Mouse (Mus musculus): Measurements from ENCODE around the gene Dnajc28.
A peak's percentile ranks its signal among the peaks of the same experiment; 100 is the strongest.
"Not testable (repeated sequence)": the region's sequence is repeated elsewhere in the genome, so short reads cannot be mapped to it uniquely, and the experiment has no call there.

Dnajc28 gene

DNA sequence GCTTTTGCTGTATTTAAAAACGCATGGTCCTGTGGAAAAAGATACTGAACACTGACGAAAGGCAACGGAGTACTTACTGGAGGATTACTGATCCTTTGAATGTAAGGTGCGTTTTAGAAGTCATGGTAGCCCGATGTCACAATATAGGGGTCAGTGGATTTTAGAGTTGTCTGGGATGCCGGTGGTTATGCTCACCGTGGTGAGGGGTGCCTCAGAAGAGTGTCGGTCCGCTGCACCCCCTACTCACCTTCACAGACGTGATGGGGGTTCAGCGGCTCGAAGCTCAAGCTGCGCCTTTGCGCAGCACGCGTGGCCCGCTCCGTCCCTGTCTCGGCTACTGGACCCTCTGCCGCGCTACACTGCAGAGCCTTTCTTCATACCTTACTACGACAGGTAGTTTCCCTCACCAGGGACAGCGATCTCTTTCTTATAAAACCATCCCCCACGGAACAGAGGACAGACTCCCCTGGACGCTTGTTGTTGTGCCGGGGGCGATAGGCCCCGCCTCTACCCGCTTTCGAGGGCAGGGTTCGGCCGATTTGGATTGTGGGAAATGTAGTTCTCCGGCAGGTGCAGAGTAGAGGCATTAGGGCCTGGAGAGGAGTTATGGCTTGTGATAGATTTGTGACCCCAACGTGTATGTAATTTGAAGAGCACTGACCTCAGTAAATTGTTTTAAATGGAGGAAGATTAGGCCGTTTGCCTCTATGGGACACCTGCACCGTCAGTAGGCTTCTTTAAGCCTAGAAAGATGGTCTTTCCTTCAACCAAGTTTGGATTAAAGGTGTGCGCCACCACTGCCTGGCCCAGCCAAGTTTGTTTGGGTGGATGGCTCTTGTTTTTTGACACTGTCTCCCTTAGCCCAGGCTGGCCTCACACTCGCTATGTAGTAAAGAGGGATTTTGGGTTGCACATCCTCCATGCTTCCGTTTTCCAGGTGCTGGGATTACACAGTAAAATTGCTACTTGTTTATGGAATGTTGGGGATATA is at the start of gene Dnajc28:
Dnajc28 (minus strand) TSS at position 516 of the 991 bp plus-strand sequence.
- DNase-seq (ENCODE audit: low read depth, low spot score) = peak; percentile 72

DNA sequence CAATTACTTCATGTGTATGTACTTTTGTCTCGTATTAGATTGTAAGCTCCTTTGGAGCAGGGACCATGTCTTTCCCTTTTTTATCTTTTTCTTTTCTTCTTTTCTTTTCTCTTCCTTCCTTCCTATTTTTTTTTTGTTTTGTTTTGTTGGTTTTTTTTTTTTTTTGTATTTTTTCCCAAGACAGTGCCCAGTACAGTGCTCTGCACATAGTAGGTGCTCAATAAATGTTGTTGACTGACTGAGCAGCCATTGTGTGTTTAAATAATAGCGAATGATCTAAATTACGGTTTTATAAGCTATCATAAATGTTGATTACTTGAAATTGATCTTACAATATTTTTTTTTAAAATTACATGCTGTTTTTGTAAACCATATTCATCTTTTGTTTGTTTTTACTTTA is 45.0 kb upstream of the Dnajc28 start:
- no peak for DNase-seq (ENCODE audit: low read depth, low spot score)

DNA sequence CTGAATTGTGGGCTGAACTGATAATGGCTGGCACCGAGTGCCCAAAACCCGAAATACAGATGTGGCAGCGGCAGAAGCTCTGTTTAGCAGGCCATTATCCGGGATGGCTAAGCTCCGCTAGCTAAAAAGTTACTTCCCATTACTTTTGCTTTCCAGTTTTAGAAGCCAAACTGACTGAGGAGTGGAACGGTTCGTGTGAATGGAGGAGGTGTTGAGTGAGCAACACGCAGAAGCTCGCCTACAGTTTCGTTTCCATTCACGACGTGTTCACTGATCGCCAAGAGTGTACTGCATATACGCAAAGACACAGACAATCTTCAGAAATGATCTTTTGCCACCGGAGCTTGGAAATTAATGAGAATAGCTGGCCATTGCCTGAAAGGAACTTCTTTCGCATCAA is 43.5 kb upstream of the Dnajc28 start:
- DNase-seq (ENCODE audit: low read depth, low spot score) = no peak

DNA sequence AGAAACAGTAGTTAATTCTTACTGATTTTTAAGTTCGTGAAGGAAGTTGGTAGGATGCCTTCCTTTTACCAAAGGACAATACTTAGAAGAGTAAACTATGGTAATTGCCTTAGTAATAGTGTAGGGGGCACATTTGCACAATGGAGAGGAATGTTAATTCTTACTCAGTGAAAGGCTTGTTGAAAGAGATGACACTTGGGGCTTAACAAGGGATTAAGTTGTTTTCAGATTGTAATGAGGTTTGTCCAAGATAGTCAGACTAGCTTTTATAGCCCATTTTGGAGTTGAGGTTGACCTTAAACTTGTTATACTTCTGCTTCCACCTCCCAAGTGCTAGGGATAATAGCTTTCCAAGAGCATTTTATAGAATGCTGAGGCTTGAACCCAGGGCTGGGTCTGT is 42.6 kb upstream of the Dnajc28 start:
- DNase-seq (ENCODE audit: low read depth, low spot score) = no peak

DNA sequence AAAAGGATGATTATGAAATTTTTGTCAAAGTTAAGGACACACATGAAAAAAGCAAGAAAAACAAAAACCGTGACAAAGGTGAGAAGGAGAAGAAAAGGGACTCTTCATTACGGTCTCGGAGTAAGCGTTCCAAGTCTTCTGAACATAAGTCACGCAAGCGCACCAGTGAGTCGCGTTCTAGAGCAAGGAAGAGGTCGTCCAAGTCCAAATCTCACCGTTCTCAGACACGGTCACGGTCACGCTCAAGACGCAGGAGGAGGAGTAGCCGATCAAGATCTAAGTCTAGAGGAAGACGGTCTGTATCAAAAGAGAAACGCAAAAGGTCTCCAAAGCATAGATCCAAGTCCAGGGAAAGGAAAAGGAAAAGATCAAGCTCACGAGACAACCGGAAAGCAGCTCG is 41.0 kb upstream of the Dnajc28 start:
- no peak for DNase-seq (ENCODE audit: low read depth, low spot score)

DNA sequence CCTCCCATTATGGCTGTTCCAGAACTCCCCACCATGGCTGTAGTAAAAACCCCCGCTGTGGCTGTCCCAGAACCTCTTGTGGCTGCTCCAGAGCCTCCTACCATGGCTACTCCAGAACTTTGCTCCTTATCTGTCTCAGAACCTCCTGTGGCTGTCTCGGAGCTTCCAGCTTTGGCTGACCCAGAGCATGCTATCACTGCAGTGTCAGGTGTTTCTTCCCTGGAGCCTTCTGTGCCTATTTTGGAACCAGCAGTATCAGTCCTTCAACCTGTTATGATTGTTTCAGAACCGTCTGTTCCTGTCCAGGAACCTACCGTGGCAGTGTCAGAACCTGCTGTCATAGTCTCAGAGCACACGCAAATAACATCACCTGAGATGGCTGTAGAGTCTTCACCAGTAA is 39.6 kb upstream of the Dnajc28 start:
- DNase-seq (ENCODE audit: low read depth, low spot score) = no peak

DNA sequence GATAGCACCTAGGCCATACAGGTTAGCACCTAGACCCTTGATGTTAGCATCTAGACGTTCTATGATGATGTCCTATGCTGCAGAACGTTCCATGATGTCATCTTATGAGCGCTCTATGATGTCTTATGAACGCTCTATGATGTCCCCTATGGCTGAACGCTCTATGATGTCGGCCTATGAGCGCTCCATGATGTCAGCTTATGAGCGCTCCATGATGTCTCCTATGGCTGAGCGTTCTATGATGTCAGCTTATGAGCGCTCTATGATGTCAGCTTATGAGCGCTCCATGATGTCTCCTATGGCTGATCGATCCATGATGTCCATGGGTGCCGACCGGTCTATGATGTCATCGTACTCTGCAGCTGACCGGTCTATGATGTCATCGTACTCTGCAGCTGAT is 38.5 kb upstream of the Dnajc28 start:
- no peak for DNase-seq (ENCODE audit: low read depth, low spot score)

DNA sequence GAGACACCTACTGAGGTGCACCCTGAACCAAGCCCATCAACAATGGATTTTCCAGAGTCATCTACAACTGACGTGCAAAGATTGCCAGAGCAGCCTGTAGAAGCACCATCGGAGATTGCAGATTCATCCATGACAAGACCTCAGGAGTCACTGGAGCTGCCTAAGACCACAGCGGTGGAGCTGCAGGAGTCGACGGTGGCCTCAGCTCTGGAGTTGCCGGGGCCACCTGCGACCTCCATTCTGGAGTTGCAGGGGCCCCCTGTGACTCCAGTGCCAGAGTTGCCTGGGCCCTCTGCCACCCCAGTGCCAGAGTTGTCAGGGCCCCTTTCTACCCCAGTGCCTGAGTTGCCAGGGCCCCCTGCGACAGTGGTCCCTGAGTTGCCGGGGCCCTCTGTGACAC is 36.5 kb upstream of the Dnajc28 start:
- DNase-seq (ENCODE audit: low read depth, low spot score) = no peak

DNA sequence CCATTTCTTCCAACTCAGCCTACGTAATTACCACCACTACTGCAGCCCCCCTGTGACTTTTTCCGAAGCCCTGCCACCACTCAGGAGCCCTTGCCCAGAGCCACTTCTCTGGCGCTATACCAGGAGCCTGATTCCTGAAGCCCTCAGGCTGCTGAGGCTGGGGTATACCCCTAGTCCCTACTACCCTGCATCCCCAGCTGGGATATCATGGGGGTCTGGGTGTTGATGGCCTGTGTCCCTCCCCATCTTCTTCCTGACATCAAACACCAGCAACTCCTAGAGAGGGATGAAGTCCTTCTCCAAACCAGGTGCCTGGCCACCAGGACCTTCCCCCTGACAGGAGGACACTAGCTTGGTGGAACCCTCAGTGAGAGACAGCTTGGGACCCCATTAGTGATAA is 33.4 kb upstream of the Dnajc28 start:
- DNase-seq (ENCODE audit: low read depth, low spot score) = no peak

DNA sequence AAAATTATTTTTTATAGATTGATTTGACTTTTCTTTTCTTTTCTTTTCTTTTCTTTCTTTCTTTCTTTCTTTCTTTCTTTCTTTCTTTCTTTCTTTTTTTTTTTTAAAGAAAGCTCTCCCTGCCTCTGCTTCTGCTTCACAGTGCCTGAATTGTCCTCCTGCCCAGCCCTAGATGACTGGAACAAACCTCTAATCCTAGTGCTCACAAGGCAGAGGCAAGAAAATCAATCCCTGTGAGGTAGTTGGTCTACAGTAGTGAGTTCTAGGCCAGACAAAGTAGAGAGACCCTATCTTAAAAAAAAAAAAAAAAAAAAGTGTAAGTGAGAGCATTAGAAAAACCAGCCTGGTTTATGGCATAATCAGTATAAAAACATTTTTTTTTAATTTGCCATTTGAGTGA is 31.0 kb upstream of the Dnajc28 start:
- no peak for DNase-seq (ENCODE audit: low read depth, low spot score)

DNA sequence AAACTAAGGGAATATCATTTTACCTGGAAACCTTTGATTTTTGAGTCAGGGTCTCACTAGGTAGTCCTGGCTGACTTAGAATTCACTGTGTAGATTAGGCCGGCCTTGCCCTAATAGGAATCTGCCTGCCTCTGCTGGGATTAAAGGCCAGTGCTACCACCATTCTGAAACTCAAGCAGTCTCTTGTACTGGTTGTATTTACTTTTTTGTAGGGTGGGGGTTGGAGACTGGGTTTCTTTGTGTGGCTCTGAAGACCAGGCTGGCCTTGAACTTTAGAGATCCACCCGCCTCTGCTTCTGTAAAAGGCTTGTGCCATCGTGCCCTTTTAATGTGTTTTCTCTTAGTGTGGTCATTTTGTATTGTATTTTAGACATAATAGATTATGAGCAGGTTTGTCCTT is 30.4 kb upstream of the Dnajc28 start:
- no peak for DNase-seq (ENCODE audit: low read depth, low spot score)

DNA sequence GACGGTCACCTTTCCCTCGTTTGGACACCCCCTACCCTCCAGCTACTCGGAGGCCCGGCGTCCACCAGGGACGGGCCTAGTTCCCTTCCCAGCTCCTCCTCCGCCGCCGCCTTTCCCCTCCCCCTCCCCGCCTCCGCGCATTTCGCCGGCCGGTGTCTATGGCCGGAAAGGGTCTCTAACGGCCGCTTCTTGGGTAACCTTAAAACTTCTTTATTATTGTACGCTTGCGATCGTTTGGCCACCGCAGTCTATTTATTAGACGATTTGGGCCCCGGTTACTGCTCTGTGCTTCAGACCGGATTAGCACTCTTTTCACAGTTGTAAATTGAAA is 29.4 kb upstream of the Dnajc28 start:
- DNase-seq (ENCODE audit: low read depth, low spot score) = no peak

DNA sequence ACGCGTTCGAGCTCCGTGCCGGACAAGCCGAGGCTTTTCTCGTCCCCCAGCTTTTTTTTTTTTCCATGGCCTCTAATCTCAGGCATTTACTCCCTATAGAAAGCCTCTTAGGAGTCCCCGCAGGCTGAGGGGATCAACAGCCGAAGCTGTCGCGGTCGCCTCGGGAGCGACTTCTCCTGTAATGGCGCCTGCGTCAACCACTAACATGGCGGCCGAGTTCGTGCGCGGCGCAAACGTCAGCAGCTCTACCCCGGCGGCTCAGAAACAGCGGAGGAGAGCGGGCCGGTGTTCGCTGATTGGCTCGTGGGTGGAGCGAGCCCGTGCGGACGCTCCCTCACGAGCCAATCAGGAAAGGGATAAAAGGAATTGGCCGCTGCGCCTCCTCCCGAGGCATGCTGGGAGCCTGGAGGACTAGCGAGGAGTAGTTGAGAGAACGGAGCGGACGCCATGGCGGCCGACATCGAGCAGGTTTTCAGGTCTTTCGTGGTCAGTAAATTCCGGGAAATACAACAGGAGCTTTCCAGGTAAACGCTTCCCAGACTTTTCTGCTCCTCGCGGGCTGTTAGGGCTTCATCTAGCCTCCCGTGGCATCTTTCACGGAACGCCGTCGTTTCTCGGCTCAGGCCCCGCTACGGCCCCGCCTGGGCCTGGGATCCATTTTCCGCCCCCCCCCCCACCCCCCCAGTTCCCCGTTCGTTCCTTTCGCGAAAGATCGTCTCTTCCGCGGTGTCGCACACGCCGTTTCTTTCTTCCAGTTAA is 28.8 kb upstream of the Dnajc28 start, which contains the start of gene Son:
Son (plus strand) TSS at position 46 of the 759 bp plus-strand sequence.
- peak; percentile 95 for DNase-seq (ENCODE audit: low read depth, low spot score)

DNA sequence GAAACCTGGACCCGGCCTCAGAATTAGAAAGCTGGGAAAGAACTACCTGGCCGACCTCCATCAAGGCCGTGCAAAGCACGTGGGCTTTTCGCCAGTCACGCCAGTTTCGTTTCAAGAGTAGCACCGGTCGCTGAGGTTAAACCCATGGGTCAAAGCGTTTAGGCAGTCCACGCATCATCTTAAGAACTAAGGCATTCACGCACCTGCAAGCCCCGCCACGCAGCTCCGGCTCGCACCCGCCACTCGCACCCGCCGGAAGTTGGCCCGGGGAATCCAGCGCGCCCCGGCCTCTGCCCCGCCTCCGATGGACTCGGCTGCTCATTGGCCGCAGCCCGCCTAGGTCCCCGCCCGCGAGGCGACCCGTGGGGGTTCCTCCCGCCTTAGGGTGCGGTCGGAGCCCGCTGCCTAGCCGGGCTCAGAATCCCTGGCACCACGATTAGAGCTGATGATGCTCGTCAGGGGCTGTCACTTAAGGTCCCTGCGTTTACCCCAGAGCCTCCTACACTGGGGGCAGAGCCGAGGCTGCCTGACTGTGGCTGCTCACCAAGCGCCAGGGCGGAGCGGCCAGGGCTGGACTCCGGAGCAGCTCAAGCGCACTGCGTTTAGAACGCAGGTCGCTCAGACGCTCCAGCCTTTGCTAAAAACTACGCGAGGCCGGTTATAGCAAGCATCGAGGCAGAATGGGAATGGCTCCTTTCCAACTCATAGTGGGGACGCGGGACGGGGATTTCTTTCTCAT is 28.0 kb upstream of the Dnajc28 start, which contains the start of gene Gart:
Gart (minus strand) TSS at position 272 of the 739 bp plus-strand sequence.
- DNase-seq (ENCODE audit: low read depth, low spot score) = peak; percentile 78

DNA sequence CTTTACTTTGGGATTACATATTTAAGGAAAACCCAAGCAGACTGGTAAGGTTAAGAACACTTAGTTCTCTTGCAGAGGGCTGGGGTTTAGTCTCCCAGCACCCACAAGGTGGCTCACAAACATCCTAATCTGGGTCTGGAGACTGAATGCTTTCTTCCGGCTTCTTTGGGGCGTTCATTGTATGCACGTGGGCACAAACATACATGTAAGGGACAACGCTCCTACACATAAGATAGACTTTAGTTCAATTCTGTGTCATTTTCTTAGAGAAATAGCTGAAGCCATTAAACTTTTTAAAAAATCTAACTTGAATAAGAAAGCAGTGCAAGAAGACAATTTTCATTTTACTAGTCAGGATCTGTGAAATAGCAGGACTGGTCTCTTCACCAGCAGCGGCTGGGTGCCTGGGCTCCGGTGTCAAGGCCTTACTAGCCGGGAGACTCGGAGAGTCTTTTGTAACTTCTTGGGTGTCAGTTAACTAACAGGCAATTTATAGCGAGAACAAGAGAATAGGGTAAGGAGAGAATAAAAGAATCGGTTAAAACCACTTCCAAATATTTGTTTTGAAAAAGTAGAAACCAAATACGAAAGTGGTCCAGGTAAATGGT is 27.3 kb upstream of the Dnajc28 start:
- DNase-seq (ENCODE audit: low read depth, low spot score) = no peak

DNA sequence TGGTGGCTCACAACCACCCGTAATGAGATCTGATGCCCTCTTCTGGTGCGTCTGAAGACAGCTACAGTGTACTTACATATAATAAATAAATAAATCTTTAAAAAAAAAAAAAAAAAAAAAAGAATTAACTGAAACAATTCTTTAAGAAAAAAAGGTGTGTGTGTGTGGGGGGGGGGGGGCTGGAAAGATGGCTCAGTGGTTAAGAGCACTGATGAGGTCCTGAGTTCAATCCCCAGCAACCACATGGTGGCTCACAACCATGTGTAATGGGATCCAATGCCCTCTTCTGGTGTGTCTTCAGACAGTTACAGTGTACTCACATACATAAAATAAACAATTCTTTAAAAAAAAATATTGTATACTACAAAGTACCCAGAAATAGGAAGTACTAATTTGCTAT is 26.6 kb upstream of the Dnajc28 start:
- not testable (repeated sequence) for DNase-seq (ENCODE audit: low read depth, low spot score)

DNA sequence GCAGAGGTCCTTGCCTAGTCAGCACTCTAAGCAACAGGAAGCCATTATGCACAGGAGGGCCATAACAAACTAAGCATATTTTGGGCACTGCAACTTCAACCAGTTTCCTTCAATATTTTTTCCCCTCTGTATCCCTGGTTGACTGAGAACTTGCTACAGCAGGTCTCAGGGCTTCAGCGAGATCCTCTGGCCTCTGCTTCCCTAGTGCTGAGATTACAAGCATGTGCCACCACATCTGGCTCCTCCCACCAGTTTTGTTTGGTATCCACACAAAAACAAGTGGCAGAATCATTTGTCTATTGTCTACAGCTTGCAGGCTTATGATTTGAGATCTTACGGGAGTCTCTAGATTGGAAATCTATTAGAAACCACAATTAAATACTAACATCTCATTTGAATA is 26.1 kb upstream of the Dnajc28 start:
- no peak for DNase-seq (ENCODE audit: low read depth, low spot score)

DNA sequence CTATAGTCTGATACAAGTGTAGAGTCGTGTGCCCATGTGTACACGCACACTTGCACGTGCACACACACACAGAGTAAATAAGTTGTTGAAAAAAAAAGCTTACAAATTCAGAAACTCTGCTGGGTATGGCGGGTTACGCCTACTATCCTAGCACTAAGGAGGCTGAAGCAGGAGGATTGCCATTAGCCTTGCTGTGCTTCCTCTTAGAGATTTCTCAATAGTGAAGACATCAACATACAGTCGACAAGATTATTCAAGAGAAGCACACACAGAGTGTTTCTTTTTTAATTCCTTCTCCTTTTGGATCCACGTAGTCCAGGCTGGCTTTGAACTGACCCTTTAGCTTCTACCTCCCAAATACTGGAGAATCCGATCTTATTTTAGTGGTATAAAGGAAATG is 21.3 kb upstream of the Dnajc28 start:
- DNase-seq (ENCODE audit: low read depth, low spot score) = no peak

DNA sequence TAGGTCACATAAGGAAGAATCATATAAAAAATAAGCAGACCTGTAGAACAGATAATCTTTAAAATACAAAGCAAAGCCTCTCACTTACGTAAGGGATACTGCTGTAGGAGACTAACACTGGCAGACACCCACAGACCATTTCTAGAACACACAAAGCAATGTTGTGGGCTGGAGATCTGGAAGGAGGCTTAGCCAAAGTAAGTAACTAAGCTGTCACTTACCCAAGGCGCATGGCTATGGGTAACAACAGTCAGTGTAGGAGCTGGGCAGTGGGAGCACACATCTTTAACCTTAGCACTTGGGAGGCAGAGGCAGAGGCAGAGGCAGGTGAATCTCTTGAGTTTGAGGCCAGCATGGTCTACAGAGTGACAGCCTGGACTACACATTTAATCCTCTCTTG is 20.8 kb upstream of the Dnajc28 start:
- no peak for DNase-seq (ENCODE audit: low read depth, low spot score)

DNA sequence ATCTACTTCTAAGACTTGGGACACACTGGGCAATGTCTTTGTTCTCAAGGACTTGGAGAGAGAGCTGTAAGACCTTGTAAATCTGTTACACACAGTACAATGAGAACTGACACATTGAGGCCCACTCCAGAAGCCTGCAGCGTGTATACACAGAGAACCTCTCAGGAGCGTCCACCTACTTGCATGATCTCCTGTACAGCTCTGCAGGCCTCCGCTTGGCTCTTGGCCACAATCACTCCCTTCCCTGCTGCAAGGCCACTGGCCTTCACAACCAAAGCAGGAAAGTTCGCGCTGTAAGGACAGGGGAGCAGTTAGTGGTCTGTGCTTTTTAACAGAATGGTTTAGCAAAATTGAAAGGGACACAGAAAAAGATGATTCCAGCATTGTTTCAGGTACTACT is 20.3 kb upstream of the Dnajc28 start:
- DNase-seq (ENCODE audit: low read depth, low spot score) = no peak

DNA sequence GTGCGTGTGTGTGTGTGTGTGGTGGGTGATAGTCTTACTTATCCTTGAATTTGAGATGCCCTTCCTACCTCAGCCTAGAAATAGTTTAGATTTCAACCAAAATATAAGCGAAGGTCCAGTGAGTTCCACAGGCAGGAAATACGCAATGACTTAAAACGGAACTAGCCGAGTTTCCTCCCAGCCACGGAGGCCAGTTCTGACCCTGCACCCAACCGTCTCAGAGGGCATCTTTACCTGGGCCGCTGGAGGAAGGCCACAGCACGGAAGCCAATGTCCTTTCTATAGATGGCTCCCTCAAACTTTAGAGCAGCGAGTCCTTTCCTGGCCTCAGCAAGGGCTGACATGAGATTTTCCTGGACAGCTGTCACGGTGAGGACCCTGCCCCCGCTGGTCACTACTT is 14.8 kb upstream of the Dnajc28 start:
- DNase-seq (ENCODE audit: low read depth, low spot score) = no peak

DNA sequence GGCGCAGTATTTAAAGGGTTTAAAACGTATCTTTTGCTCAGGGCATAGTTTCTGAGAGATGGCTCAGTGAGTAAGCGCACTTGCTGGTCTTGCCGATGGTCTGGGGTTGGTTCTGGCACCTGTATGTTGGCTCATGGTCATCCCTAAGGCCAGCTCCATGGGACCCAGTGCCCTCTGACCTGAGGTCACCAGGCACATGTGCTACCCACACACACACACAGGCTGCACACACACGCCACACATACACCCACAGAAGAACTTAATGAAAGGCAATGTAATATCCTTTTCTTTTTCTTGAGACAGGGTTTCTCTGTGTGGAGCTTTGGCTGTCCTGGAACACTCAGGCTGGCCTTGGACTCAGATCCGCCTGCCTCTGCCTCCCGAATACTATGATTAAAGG is 14.1 kb upstream of the Dnajc28 start:
- no peak for DNase-seq (ENCODE audit: low read depth, low spot score)
